Mouse (Mus musculus): Measurements from ENCODE around the gene Cmbl. TPM values are rescaled to one million over a fixed set of nuclear protein-coding genes. Genes with fewer than 3 reads are reported as not detected.

Gene Cmbl
- polyA plus RNA-seq, 1 experiment from 2014 or later: 2.4 TPM

Other genes starting within 250 kb of the Cmbl start
- gene Ankrd33b, start 197.7 kb upstream of the Cmbl start, polyA plus RNA-seq (2016; fragmentation: Nextera tagmentation; extraction: Ambion mirVana): 0.71 and 0.75 TPM in 2 replicates
- gene Ropn1l, start 111.7 kb upstream of the Cmbl start, polyA plus RNA-seq (2016; fragmentation: Nextera tagmentation; extraction: Ambion mirVana): 1.9 and 2.0 TPM in 2 replicates
- gene March6, start 34.3 kb upstream of the Cmbl start, polyA plus RNA-seq (2016; fragmentation: Nextera tagmentation; extraction: Ambion mirVana): 72.3 and 80.5 TPM in 2 replicates
- 592 and 610 TPM in 2 replicates for gene Cct5, start 36.4 kb downstream of the Cmbl start, polyA plus RNA-seq (2016; fragmentation: Nextera tagmentation; extraction: Ambion mirVana)
- 11.8 and 13.2 TPM in 2 replicates for gene Fam173b, start 36.5 kb downstream of the Cmbl start, polyA plus RNA-seq (2016; fragmentation: Nextera tagmentation; extraction: Ambion mirVana)